Mouse (Mus musculus) monocyte, adult 5-6 weeks (primary cell): Measurements from ENCODE around the gene Prokr1. TPM values are rescaled to one million over a fixed set of nuclear protein-coding genes. Genes with fewer than 3 reads are reported as not detected.
"Not testable (repeated sequence)": the region's sequence is repeated elsewhere in the genome, so short reads cannot be mapped to it uniquely, and the experiment has no call there.

ENCODE experiments used
- ATAC-seq: fragments of 153-309, 156-312 bp; replicated peaks from 2 replicates; pipeline ENCODE4 v1.8.0; 2017; ENCODE audit warnings: mild to moderate bottlenecking; ENCODE audit not compliant: low TSS enrichment, insufficient number of reproducible peaks, severe bottlenecking, poor library complexity, low FRiP score
- total RNA-seq: library from RNA; stranded (forward); fragments of 200-1000, 200-491, 200-594 nt; gene quantifications from 3 replicates; pipeline ENCODE4 v1.2.3, GENCODE M21; 2017

Prokr1 gene
- total RNA-seq = 0.67 to 2.8 TPM (median 1.9 TPM) in 3 replicates

DNA sequence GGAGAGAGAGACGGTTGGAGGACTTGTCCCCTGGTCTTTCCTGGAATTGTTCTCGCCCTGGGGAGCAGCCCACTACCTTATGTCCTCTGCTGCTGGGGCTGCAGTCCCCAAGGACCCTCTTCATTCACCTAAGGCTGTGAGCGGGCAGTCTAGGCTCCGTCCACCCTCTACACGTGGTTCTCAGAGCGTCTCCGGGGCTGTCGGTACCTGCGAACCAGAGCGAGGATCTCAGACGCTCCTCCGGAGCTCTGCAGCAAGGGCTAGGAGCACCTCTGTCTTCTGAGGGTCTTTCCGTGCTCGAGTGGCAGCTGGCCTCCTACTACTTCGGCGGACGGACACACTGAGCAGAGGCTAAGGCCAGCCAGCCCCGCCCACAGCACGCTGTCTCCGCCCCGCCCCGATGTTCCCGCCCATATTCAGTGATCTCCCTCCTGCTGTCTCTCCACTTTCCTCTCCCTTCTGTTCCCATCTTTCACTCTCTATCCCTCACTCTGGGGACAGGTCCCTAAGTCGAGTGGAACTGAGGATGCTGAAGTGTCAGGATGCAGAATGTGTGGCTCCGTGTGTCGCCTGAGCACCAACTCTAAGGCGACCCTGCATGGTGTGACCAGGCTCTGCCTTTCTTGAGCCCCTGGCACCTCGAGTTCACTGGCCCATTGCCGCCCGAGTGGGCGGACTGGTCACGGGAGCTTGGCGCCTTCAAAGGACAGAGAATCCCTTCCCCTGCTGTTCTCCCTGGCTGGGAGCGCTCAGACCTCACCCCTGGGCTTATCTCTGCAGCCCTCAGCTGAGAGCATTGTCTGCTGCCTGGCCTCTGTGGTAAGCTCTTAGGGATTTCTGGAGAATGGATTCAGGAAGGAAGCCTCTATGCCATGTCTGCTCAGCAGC lies at the start of gene Prokr1:
Gene Prokr1, minus strand, starts transcription at position 350 of the 888 bp plus-strand sequence.
- ATAC-seq = peak; percentile 81

DNA sequence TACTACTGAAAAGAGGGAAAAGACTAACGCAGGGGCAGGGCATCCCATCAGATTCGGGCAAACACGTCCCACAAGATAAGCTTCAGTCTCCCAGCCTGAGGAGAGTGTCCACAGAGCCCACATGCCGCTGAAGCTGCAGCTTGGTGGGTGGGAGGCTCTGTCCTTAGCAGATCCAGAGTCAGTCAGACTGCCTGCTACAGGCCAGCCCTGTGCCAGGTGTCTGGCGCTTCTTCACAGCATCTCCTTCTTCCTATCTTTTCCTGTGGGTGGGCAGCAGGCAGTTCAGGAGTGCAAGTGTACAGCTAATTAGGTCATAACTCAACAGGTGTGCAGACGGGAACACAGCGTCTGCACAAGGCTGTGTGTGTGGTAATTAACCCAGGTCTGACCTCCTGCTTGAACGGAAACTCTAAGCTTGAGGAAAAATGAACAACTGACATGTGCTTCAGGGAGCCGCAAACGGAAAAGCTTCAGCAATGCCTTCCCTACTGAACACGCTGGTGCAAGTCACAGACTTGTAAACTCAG lies 47.7 kb upstream of the Prokr1 start:
- no peak for ATAC-seq

DNA sequence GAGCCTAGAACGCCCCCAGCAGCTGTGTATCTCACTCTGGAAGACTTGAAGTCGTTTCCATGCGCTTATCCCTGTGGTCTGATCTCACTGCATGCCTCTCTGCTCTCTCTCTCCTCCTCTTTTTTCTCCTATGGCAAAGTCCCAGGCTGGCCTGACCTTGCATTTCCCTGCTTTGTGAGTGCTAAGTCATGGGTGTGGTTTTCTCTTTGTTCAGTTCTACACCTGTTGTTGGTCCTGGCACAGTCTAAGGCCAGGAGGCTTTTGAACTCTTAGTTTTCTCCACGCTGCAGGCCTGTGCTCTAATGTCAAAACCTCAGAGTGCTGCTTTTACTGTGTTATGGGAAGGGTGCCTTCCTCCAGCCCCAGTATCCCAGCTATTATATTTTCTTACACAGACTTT lies 41.6 kb upstream of the Prokr1 start:
- no peak for ATAC-seq

DNA sequence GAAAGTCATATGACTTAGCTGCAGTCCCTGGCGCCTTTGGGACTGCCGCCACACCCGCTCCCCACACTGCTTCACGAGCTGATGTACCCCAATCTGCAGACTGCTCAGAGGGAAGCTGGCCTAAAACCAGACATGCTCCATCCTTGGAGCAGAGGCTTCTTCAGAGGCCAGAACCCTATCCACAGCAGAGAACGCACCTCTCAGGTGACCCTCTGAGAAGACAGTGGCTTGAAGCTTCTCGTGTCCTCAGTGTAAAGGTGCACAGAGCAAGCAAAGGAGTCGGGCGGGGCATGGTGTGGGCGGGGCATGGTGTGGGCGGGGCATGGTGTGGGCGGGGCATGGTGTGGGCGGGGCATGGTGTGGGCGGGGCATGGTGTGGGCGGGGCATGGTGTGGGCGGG lies 38.4 kb upstream of the Prokr1 start:
- not testable (repeated sequence) for ATAC-seq

DNA sequence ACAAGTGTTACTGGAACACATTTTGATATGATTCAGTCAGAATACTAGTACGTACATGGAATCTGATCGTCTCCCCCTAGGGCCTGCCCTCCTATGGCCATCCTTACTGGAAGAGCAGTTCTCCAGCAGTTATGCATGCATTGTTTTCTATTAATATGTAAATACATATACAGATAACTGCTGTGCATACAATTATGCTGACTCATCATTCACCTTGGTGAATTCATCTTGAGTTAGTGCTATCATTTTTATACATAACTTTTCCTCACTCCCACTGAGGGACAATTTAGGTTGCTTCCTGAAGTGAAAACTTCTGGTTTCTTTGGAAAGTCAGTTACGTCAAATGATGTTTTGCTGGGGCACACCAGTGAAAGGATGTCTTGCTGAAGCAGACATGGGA lies 32.6 kb upstream of the Prokr1 start:
- ATAC-seq = no peak

DNA sequence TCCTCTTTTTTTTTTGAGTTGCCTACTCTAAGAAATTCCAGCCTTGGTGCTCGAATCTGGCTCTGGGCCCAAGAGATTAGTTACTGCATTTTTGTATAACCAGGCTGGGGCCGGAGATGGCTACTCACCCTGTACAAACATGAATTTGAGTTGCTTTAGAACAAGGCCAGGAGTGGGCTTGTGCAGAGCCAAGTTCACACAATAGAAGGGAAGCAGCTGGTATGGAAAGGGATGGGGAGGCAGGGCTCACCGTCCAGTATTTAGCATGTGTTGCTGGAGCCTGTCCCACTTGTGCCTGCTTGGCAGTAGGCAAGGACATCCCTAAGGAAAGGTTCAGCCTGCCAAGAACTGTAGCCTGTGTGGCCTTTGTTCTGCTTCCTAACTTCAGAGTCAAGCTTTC lies 30.7 kb upstream of the Prokr1 start:
- ATAC-seq = no peak

DNA sequence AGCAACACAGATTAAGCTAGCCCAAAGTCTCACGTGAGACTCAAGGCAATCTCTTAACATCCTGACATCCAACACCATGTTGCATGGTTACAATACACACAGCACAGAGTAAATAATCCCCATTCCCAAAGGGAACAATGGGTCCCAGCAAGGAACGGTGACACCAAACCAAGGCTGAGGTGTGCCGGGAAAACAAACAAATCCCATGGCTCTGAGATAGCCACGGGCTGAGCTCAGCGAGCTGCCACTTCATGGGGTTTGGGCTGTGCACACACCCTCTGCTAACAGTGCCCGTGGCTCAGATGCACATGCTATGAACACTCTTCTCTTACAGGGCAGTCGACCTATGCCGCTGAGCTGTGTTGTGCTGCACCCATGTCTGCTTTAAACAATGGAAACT lies 27.5 kb upstream of the Prokr1 start:
- ATAC-seq = no peak

DNA sequence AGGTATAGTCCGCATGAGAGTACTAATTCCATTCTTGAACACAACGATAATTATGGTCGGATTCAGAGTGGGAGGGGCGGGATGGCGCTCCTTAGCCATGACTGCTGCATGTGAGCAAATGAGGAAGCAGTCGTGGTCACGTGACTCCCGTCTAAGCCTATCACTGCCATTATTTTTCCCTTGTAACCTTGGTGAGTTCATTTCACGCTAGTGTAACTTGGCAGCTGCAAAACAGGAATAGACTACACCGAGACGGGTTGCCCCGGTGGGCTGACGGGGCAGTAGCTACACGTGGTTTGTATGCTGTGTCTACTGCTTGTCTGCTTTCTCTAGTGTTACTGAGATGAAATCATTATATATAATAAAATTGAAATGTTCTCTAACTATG lies 25.1 kb upstream of the Prokr1 start:
- no peak for ATAC-seq

DNA sequence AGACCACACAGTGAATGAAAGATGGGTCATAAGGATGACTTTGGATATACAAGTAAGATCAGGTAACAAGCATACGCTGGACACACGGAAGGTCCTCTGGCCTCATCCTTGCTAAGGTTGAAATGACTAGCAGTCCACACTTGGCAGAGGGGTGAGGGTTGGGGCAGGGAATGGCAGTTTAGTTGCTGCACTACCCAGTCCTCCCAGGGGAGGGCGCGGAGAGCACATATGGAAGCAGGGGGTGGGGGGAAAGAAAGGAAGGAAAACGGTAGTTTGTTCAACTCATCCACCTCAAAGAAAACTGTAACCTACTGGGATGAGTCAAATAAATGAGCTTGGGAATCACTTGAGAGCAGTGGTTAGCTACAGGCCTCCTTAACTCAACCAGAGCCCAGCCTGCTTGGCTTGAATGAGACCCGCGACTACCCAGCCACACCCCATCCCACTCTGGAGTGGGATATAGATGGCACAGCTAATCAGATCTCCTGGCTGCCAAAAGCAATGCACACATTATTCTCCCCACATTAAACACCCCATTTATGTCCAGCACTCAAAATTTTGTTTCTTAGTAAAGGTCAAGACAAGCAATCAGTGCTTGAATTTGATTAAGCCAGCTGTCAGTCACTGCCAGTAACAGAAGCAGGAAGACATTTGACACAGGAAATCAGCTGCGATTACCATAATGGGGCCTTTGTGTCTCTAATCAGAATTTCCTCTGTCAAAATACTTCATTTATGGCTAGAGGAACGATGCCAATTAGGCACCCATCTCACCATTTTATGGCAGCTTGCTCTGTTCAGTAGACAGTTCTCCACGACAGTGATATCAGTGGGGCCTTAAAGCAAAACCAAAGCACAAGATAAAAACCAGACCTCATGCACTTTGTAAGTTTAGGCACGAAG lies 24.5 kb upstream of the Prokr1 start:
- no peak for ATAC-seq

DNA sequence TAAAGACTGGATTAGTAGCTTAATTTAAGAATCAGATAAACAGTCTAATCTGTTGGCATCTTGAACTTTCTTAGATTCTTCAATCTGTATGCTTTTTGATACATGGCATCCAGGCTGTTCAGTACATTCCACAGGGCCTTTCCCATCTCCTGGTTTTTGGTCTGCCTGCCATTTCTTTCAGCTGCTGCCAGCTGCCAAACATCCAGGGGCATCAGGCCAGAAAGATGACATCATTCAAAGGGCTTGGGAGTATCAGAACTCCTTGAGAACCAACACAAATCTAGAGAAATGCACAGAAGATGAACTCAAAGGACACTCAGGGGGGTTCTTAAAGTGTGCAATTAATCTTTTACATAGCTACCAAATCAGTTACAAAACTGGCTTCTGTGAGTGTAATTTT lies 9.3 kb upstream of the Prokr1 start:
- no peak for ATAC-seq

DNA sequence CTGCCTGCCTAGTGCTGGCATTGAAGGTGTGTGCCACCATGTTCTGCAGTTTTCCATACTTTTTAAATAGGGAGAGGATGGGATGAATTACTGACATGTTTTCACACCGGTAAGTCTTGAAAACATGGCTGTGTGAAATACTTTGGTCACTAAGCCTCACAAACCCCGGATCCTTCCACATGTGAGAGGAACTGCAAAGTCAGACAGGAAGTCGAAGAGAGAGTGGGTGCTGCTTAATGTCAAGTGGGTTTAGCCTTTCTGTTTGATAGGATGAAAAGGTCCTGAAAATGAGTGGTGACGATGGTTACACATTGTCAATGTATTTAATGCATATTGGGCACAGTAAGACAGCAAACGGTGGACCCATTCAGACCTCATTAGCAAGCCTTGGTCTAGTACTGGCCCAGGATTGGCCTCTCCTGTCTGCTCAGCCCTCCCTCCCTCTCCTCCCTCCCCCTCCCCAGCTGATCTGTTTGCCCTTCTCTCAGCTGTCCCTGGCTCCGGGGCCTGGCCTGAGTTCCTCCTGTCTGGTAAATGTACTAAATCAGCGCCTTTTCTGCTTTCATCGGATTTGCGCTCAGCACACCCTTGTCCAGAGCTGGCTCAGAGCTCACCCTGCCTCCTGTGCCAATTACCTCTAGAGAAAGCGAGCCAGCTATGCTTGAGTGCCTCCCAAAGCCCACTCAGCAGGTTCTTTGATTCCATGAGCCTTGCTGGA lies 6.7 kb upstream of the Prokr1 start:
- ATAC-seq = no peak

DNA sequence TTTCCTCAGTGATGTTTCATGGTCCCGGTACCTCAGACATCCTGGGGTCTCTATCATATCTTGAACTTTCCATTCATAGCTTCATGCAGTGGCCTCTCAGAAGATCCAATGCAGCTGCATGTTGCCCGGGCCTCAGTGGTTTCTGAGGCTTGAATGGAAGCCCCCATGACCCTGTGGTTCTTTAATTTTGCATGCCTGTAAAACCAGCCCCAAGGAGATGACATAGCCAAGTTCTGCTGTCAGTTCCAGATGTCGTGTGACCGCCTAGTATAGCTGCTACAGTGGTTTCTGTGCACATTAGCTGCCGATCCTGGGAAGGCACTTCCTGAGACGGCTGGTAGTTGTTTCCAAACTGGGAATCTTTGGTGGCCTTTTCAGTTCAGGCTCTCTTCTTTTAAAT lies 3.6 kb upstream of the Prokr1 start:
- ATAC-seq = no peak

DNA sequence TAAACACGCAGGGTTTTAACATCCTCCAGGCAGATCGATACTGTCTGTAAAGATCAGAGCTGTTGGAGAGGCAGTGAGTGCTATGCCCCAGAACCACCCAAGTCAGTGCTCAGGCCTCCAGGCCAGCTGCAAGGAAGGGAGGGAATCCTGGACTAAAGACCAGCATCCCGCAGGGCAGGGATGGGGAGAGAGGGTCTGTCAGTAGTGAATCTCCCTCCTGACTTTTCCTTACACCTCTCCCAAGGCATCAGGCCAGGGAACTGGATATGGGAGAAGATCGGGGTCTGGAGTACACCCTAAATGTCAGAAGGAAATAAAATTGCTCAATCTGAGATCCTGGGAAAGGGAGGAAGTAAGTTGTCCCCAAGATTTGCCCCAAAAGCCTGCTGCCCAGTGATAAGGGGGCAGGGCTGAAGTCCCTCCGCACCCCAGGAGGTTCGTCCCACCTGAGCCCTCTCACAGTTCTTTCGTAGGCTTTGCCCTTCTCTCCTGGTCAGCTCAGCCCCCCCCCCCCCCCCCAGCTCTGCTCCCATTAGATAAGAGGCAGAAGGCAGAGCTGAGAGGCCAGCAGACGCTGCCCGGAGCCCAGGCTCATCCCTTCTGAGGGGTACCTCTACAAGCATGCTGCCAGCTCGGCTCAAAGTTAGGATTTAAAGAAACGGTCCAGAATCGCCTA lies 687 bp downstream of the Prokr1 start:
- no peak for ATAC-seq

DNA sequence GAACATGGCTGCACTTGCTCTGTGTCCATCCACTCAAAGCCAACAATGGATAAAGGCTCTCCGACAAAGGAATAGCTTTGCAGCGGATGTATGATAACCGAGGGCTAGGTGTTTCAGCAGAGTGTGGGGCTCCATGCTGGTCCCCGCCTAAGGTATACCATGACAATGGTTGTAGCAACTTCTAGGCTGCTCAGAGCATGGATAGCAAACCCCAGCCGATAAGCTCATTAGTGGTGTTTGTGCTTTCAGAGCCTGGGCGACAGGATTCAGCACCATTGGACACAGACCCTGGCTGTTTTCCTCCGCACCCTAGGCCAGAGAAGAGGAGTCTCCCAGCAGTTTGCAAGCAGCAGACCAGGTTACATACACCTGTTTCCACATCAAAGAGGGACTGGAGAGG lies 6.6 kb downstream of the Prokr1 start:
- no peak for ATAC-seq

DNA sequence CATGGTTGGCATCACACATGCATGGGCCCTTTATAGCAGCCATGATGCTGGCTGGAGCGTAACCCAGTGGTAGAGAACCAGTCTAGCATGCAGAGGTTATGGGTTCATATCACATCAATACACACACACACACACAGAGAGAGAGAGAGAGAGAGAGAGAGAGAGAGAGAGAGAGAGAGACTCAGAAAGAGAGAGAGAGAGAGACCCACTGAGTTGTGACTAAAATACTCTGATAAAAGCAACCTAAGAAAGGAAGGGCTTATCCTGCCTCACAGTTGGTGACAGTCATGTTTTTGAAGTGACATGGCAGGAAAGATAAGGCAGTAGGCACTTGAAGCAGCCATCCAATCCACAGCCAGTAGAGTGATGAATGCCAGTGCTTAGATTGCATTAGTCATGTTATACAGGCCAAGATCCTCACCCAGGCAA lies 7.3 kb downstream of the Prokr1 start:
- no peak for ATAC-seq

DNA sequence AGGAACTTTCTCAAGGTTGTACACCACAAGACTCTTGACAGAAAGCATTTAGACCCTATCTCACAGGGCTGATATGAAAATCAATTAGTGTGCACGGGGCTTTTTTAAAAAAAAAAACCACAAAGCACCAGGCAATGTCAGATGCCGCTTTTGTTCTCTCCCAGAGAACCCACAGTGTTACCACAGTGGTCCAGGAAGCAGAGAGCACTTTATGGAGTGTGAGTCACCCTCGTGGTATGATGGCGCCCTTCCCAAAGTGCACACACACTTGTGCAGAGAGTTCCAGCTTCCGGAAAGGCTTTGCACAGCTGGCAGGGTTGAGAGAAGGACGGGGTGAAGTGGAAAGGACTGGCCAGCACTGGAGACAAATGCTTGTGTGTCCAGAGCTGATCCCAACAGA lies 8.1 kb downstream of the Prokr1 start:
- no peak for ATAC-seq

DNA sequence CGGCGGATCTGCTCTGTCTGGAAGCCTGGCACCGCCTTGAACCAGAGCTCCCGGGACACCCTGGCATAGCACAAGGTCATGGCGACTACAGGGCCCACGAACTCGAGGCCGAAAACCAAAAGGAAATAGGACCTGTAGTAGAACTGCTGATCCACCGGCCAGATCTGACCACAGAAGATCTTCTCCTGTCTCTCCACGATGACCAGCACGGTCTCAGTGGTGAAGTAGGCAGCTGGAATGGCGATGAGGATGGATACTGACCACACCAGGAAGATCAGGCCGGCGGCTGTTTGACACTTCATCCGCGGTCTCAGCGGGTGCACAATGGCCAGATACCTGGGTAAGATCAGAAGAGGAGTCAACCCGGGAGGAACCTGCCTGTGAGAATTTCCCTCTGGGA lies 9.0 kb downstream of the Prokr1 start:
- no peak for ATAC-seq

DNA sequence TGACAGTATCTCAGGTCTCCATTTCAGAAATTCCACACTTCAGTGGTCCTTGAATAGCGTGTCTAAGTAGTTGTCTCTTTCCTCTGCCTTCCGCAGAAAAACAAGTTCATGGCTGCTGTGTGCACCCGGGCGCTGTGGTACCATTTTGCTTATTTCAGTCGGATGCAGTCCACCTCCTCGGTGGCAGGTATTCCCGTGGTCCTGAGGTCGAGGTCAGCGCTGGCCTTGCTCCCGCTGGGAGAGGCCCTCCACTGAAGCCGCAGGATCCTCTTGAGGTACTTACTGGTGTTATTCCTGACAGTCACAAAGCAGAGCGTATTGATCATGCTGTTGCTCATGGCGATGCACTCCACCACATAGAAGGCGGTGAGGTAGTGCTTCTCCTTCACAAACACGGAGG lies 9.5 kb downstream of the Prokr1 start:
- ATAC-seq = no peak
